Mouse (Mus musculus) ES-Bruce4 (cell line): Measurements from ENCODE around the gene Krr1.
"Not testable (repeated sequence)": the region's sequence is repeated elsewhere in the genome, so short reads cannot be mapped to it uniquely, and the experiment has no call there.

Source experiments
- CTCF ChIP-seq: IDR thresholded peaks from one replicate; pipeline ENCODE4 v1.8.1; 2011; ENCODE audit warnings: low read depth, low read length
- POLR2A ChIP-seq: IDR thresholded peaks from one replicate; pipeline ENCODE4 v1.8.1; 2011; ENCODE audit warnings: low read length; ENCODE audit not compliant: insufficient read depth

GRCm38 (mm10) chr10:112028689-112029088 is 56.2 kb downstream of the Krr1 start:
- TF ChIP-seq POLR2A, CTCF: not testable (repeated sequence)
